8 mouse cellular contexts compared by ENCODE assay signal in the genomic region with DNA sequence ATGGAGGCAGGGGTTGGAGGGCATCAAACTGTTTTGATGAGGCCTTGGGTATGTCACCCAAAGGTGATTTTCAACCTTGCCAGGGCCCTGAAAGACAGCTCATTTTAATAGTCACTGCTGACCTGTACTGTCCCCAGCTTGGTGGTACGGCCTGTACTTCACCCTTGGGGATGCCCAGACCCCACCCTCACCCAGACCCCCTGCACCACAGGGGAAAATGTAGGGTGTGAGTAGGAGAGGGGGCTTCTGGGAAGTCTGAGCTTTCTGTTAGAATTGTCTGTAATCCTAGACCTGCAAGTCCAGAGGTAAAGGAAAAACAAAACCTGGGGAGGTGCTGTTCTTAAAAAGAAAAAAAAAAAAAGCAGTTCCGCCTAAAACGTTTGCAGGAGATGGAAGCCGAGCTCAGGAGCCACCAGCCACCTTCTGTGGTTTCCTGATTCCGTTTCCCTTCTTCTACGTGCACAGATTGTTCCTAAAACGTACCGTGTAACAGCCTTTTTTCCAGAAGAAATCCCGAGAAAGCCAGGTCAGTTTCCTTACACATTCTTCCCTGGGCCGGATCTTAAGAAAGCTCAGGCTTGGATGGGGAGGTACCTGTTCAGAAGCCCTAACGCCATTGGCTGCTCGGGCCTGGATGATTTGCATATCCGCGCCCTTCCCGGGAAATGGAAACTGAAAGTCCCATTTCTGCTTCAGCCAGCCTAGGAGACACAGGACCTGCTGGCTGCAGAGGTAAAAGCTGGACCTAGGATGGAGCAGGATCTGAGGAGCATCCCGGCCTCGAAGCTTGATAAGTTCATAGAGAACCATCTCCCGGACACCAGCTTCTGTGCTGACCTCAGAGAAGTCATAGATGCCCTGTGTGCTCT. TPM values are rescaled to one million over a fixed set of nuclear protein-coding genes. Genes with fewer than 3 reads are reported as not detected.
DNase-seq lines count a peak whose midpoint lies in the region; ATAC-seq and TF ChIP-seq lines count a peak whose summit lies in the region.

Gene Oas1c, minus strand, starts transcription at position 564 of the 869 bp plus-strand sequence.

- peak; percentile 93 for ATAC-seq in common myeloid progenitor, adult 5-6 weeks (replicated peaks; ENCODE audit: low read depth, poor library complexity, severe bottlenecking)
- peak; percentile 89 for ATAC-seq in hindbrain, postnatal 0 days
- ATAC-seq in megakaryocyte, adult 5-6 weeks (ENCODE audit: poor library complexity, severe bottlenecking): peak; percentile 93

- no peaks in the 10 kb centered on the region for H3K9me3 ChIP-seq in hindbrain, postnatal 0 days (ENCODE audit: low read length)

- peak within 1 kb of the TSS; percentile 83 for H3K4me3 ChIP-seq in gastrocnemius, adult 2 months
- H3K4me3 ChIP-seq in hindbrain, postnatal 0 days (ENCODE audit: low read length): peak within 1 kb of the TSS; percentile 31
- H3K4me3 ChIP-seq in left cerebral cortex, adult 2 months: peak within 1 kb of the TSS; percentile 49

- no peaks in the 10 kb centered on the region for H3K36me3 ChIP-seq in hindbrain, postnatal 0 days (ENCODE audit: insufficient read depth, low read length)

- no peaks in the 10 kb centered on the region for H3K4me1 ChIP-seq in hindbrain, postnatal 0 days (ENCODE audit: insufficient read depth, low read length)

- peak within 1 kb of the TSS; percentile 10; the same call in 1 of the 2 replicates for H3K9ac ChIP-seq in hindbrain, postnatal 0 days (replicated peaks; ENCODE audit: low read length)

- no peaks in the 10 kb centered on the region for H3K27me3 ChIP-seq in hindbrain, postnatal 0 days (ENCODE audit: insufficient read depth, low read length)

- intact Hi-C loops in gastrocnemius, adult 2 months (cut with DNase I): no loop called here
- intact Hi-C loops in left cerebral cortex, adult 2 months (cut with DNase I): loop anchor here (5.0 to 10.0 kb wide), 2 partner anchors 310 to 343 kb away; partner anchors contain the start of gene Plbd2

- H3K4me2 ChIP-seq in hindbrain, postnatal 0 days (ENCODE audit: low read depth, low read length): peak within 1 kb of the TSS; percentile 53

- TF ChIP-seq CTCF in gastrocnemius, adult 2 months (IDR thresholded peaks at IDR 0.05): no peak
- TF ChIP-seq CTCF in hindbrain, postnatal 0 days (IDR thresholded peaks at IDR 0.05; ENCODE audit: low read depth): no peak
- TF ChIP-seq CTCF in left cerebral cortex, adult 2 months (IDR thresholded peaks at IDR 0.05): no peak

- H3K27ac ChIP-seq in gastrocnemius, adult 2 months: peak within 1 kb of the TSS; percentile 81
- H3K27ac ChIP-seq in hindbrain, postnatal 0 days: peak within 1 kb of the TSS; percentile 76
- H3K27ac ChIP-seq in left cerebral cortex, adult 2 months: peak within 1 kb of the TSS; percentile 66

- 7% methylated on average over 18 of the region's 18 CpGs for WGBS in hindbrain, postnatal 0 days

- DNase-seq in ZHBTc4 (ENCODE audit: low read depth, low spot score): peak; percentile 93
- peak; percentile 85 for DNase-seq in gastrocnemius, adult 2 months
- DNase-seq in hindbrain, postnatal 0 days (ENCODE audit: low spot score): peak; percentile 91
- DNase-seq in left cerebral cortex, adult 2 months (ENCODE audit: extremely low spot score in 1 of 2, low spot score in 2 of 2): peak; percentile 71 to 73
- DNase-seq in right cerebral cortex, adult 2 months (ENCODE audit: low spot score in 2 of 2): peak; percentile 76 to 79
- peak; percentile 81 to 88 for DNase-seq in urinary bladder, postnatal 36 days (ENCODE audit: low spot score in 2 of 2)

RNA-seq across cellular contexts. Expression of gene Oas1c, which starts in this region (rescaled TPM):
- total RNA-seq in common myeloid progenitor, adult 5-6 weeks (2017): 0.78 and 3.1 TPM in 2 replicates
- under 1 TPM; 0.17 to 0.28 TPM for total RNA-seq in gastrocnemius, adult 2 months (2021)
- 0.58 and 1.2 TPM in 2 replicates for total RNA-seq in hindbrain, postnatal 0 days (2014; rRNA removed)
- polyA plus RNA-seq in hindbrain, postnatal 0 days (2015; fragmentation: Nextera tagmentation; extraction: Ambion mirVana): 0.61 and 0.64 TPM in 2 replicates
- total RNA-seq in left cerebral cortex, adult 2 months (2021): 1 to 10 TPM in 1 of 2 experiments, under 1 TPM in 1; 0.82 to 1.0 TPM
- total RNA-seq in megakaryocyte, adult 5-6 weeks (2015): 2.2 and 2.8 TPM in 2 replicates
- total RNA-seq in megakaryocyte, adult 5-6 weeks (2017): 0.44 and 1.1 TPM in 2 replicates

Comparison
In these comparisons a context has a peak if more than half of its experiments do, and no peak if none do; other contexts are left out.
1. Peak in every context shown above with its lines: DNase-seq, ATAC-seq, H3K4me3 ChIP-seq and H3K27ac ChIP-seq.
2. Peak in DNase-seq, H3K4me3 ChIP-seq and H3K27ac ChIP-seq in gastrocnemius, adult 2 months; RNA of the gene not detected or under 1 TPM.
3. H3K4me3 ChIP-seq: peak in every context shown above with its lines; median percentile 83 in gastrocnemius, adult 2 months; 49 in left cerebral cortex, adult 2 months; 31 in hindbrain, postnatal 0 days.